Mouse (Mus musculus) hindbrain, embryonic 16.5 days (tissue): ENCODE measurements around the gene Rbpms2. TPM values are rescaled to one million over a fixed set of nuclear protein-coding genes. Genes with fewer than 3 reads are reported as not detected.

Experiments used
- ATAC-seq: fragments of 200-750 bp; cut with Nextera tagmentation; 2 replicates; pipeline ENCODE4 v1.8.0; 2017; ENCODE audit warnings: moderate TSS enrichment, moderate library complexity
- H3K27ac ChIP-seq: fragments of 300-500 bp; sonication (generic); 2 replicates; pipeline ENCODE4 v1.5.1; 2014; ENCODE audit warnings: low read depth, mild to moderate bottlenecking, control low read depth, low read length, moderate library complexity
- H3K27me3 ChIP-seq: fragments of 300-500 bp; sonication (generic); replicated peaks from 2 replicates; pipeline ENCODE4 v1.6.1; 2014; ENCODE audit warnings: low read length; ENCODE audit not compliant: control insufficient read depth, insufficient read depth
- H3K36me3 ChIP-seq: fragments of 300-500 bp; sonication (generic); 2 replicates; pipeline ENCODE4 v1.6.1; 2014; ENCODE audit warnings: mild to moderate bottlenecking, low read length, moderate library complexity, mixed read lengths; ENCODE audit not compliant: control insufficient read depth, insufficient read depth
- H3K4me1 ChIP-seq: fragments of 300-500 bp; sonication (generic); 2 replicates; pipeline ENCODE4 v1.6.1; 2014; ENCODE audit warnings: low read depth, low read length; ENCODE audit not compliant: control insufficient read depth, insufficient read depth
- H3K4me2 ChIP-seq: fragments of 300-500 bp; sonication (generic); 2 replicates; pipeline ENCODE4 v1.6.1; 2014; ENCODE audit warnings: mild to moderate bottlenecking, low read length, control low read depth, moderate library complexity
- H3K4me3 ChIP-seq: fragments of 300-500 bp; sonication (generic); 2 replicates; pipeline ENCODE4 v1.5.1; 2014; ENCODE audit warnings: mild to moderate bottlenecking, low read length, control low read depth, moderate library complexity
- H3K9ac ChIP-seq: fragments of 300-500 bp; sonication (generic); 2 replicates; pipeline ENCODE4 v1.6.1; 2014; ENCODE audit warnings: low read depth, mild to moderate bottlenecking, control low read depth, low read length, moderate library complexity
- H3K9me3 ChIP-seq: fragments of 300-500 bp; sonication (generic); 2 replicates; pipeline ENCODE4 v1.6.1; 2014; ENCODE audit warnings: mild to moderate bottlenecking, low read length, moderate library complexity; ENCODE audit not compliant: control insufficient read depth
- WGBS: fragments of 180-500 bp; shearing (Covaris S2); extraction: QIAGEN DNeasy Blood & Tissue Kit; methylation state at CpG from one replicate; pipeline ENCODE4 v1.1.7; 2014; 5-methylcytosine and 5-hydroxymethylcytosine counted together
- polyA plus RNA-seq: library from polyadenylated mRNA; unstranded; fragments of >200 nt; fragmentation: Nextera tagmentation; extraction: Ambion mirVana; gene quantifications from 2 replicates; pipeline ENCODE4 v1.2.1, GENCODE M21; 2015

Gene Rbpms2
- polyA plus RNA-seq, 1 experiment from 2014 or later: 4.6 TPM

DNA sequence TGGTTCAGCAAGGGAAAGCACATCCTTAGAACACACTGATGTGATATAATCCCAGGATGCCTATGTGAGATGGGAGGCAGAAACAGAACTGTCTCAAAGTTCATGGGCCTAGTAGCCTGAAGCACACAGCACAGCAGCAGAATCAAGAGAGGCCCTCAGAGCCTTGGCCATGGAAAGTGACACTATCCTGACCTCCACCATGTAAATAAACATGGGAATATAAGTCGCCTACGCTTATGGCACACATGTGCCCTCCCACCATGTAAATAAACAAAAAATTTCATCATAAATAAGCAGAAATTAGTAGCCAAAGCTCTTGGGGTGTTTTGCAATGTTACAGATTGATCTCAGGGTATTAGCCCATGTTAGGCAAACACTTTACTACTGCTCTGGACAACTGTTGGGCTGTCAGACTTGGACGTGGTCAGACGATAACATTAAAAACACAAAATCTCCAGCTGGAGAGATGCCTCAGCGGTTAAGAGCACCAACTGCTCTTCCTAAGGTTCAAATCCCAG lies 17.4 kb upstream of the Rbpms2 start:
- H3K4me3 ChIP-seq: no peak overlapping the region
- WGBS: 91% methylated on average over 5 of the region's 5 CpGs
- no peak overlapping the region for H3K27ac ChIP-seq
- no peak overlapping the region for H3K9ac ChIP-seq
- H3K9me3 ChIP-seq: no peaks in the 10 kb centered on the region
- no peaks in the 10 kb centered on the region for H3K4me1 ChIP-seq
- ATAC-seq: no peak
- no peaks in the 10 kb centered on the region for H3K27me3 ChIP-seq
- H3K4me2 ChIP-seq: no peak overlapping the region
- H3K36me3 ChIP-seq: no peaks in the 10 kb centered on the region

DNA sequence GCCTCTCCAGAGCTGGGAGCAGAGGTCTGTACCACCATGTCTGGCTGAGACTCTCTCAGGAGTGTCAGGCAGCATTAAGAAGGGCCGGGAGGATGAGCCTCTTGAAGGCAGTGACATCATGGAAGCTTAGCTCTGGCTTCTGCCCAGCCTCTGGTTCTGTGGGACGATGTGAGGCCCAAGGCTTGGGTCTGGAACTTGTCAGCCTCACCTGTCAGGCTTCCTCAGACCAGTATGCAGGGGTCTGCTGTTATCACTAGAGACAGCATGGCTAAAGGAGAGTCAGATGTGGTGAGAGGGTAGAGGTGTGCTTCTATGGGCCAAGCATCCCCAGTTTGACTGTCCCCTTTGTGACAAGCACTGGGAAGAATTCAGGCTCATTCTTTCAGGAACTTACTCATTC lies 16.4 kb upstream of the Rbpms2 start:
- Histone ChIP-seq H3K27me3 (no peaks in the 10 kb centered on the region), H3K27ac (no peak overlapping the region), H3K4me3 (no peak overlapping the region), H3K4me1 (no peaks in the 10 kb centered on the region), H3K9ac (no peak overlapping the region), H3K4me2 (no peak overlapping the region), H3K9me3 (no peaks in the 10 kb centered on the region), H3K36me3 (no peaks in the 10 kb centered on the region)
- ATAC-seq: no peak
- 70% methylated on average over 2 of the region's 2 CpGs for whole genome bisulfite sequencing

DNA sequence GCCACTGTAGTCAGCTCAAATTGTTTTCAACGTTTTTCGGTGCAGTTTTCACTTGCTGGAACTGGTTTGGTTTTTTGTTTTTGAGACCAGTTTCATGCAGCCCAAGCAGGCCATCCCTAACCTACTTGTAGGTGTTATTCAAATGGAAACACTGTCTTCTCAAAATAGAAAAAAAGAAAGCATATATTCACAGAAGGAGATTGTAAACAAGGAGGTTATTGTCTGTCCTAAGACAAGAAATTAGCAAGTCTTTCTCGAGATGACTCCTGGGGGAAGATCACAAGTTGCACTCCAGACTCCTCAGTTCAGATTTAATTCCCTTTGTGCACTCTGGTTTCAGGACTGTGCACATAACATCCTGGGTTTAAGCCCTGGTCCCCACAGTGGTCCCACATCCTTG lies 10.1 kb upstream of the Rbpms2 start:
- H3K36me3 ChIP-seq: no peaks in the 10 kb centered on the region
- no peak overlapping the region for H3K27ac ChIP-seq
- H3K9me3 ChIP-seq: no peaks in the 10 kb centered on the region
- no peaks in the 10 kb centered on the region for H3K27me3 ChIP-seq
- H3K4me2 ChIP-seq: no peak overlapping the region
- 57% methylated on average over 3 of the region's 3 CpGs for WGBS
- no peaks in the 10 kb centered on the region for H3K4me1 ChIP-seq
- ATAC-seq: no peak
- H3K9ac ChIP-seq: no peak overlapping the region
- H3K4me3 ChIP-seq: no peak overlapping the region

DNA sequence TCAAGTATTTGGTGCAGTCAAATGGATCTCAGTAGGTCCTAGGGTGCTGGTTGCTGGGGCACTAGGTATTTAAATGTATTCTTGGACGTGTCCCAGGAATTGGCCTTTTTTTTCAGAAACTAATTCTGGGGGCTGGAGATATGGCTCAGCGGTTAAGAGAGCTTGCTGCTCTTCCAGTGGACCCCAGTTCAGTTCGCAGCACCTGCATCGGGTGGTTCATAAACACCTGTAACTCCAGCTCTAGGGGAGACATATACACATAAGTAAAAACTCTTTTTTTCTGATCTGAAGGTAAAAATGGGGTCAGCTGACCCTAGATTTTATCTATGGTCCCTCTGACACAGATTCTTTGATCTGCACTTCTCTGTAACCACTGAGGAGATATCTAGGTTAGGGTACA lies 8.3 kb upstream of the Rbpms2 start:
- no peak overlapping the region for H3K4me2 ChIP-seq
- no peaks in the 10 kb centered on the region for H3K36me3 ChIP-seq
- H3K27ac ChIP-seq: no peak overlapping the region
- WGBS: 93% methylated on average over 4 of the region's 4 CpGs
- no peak overlapping the region for H3K9ac ChIP-seq
- no peaks in the 10 kb centered on the region for H3K9me3 ChIP-seq
- no peak for ATAC-seq
- H3K4me3 ChIP-seq: no peak overlapping the region
- no peaks in the 10 kb centered on the region for H3K4me1 ChIP-seq
- H3K27me3 ChIP-seq: no peaks in the 10 kb centered on the region

DNA sequence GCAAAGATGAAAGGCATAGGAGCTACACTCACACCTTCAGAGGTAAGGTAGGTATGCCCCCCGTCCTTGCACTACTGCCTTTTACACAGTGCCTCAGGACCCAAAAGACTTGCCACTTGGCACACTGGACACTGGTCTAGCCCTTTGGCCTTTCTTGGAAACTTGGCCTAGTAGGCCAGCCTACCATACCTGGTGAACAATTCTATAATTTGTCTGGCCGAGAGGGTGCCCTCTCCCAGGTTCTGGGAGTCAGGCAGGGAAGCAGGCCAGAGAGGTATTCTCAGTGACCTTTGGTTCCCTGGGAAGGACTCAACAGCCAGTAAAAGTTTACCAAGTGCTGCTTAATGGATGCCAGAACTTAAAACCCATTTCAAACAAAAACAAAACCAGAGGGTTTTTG lies 7.8 kb upstream of the Rbpms2 start:
- Histone ChIP-seq H3K4me1 (no peaks in the 10 kb centered on the region), H3K36me3 (no peaks in the 10 kb centered on the region), H3K9ac (no peak overlapping the region), H3K4me2 (no peak overlapping the region), H3K27me3 (no peaks in the 10 kb centered on the region), H3K9me3 (no peaks in the 10 kb centered on the region), H3K4me3 (no peak overlapping the region), H3K27ac (no peak overlapping the region)
- ATAC-seq: no peak
- 81% methylated on average over 2 of the region's 2 CpGs for WGBS

DNA sequence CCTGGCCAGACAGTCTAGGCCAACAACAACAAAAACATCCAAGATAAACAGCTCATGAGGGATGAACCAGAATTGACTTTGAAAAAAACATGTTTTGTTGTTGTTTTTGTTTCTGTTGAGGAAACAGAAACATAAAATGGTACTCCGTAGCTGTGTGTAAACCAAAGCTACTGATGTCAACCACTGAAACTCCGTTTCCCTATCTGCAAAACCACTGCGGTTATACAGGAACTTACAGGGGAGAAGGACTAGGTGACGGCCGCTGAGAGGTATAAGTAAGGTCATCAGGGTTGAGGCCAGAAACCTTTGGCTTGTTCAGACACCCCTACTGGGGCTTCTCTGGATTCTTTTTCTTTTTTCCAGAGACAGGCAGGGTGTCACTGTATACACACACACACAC lies 6.6 kb upstream of the Rbpms2 start:
- H3K27ac ChIP-seq: no peak overlapping the region
- H3K9me3 ChIP-seq: no peaks in the 10 kb centered on the region
- no peaks in the 10 kb centered on the region for H3K4me1 ChIP-seq
- 0 out of 2 replicates have a peak, but pooled peaks cover 5% of the 10 kb centered on the region for H3K27me3 ChIP-seq
- no peaks in the 10 kb centered on the region for H3K36me3 ChIP-seq
- no peak overlapping the region for H3K4me2 ChIP-seq
- WGBS: 92% methylated on average over 5 of the region's 5 CpGs
- no peak overlapping the region for H3K9ac ChIP-seq
- ATAC-seq: no peak
- no peak overlapping the region for H3K4me3 ChIP-seq

DNA sequence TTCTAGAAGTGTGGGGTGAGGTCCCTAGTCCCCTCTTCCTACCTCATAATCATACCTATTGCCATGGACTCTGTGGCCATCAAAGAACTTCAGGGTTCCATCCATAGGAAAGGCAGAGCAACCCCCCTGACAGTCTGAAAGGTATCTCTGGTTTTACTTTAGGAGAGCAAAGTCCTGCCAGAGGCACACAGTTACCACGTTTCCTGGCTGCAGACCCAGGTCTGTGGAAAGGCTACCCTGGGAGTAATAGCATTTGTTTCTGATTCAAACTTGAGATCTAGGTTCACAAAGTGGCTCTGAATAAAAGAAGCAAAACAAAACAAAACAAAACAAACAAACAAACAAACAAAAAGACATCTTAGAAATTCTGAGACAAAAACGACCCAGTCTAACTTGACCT lies 5.2 kb upstream of the Rbpms2 start:
- H3K4me2 ChIP-seq: no peak overlapping the region
- no peaks in the 10 kb centered on the region for H3K9me3 ChIP-seq
- no peaks in the 10 kb centered on the region for H3K36me3 ChIP-seq

DNA sequence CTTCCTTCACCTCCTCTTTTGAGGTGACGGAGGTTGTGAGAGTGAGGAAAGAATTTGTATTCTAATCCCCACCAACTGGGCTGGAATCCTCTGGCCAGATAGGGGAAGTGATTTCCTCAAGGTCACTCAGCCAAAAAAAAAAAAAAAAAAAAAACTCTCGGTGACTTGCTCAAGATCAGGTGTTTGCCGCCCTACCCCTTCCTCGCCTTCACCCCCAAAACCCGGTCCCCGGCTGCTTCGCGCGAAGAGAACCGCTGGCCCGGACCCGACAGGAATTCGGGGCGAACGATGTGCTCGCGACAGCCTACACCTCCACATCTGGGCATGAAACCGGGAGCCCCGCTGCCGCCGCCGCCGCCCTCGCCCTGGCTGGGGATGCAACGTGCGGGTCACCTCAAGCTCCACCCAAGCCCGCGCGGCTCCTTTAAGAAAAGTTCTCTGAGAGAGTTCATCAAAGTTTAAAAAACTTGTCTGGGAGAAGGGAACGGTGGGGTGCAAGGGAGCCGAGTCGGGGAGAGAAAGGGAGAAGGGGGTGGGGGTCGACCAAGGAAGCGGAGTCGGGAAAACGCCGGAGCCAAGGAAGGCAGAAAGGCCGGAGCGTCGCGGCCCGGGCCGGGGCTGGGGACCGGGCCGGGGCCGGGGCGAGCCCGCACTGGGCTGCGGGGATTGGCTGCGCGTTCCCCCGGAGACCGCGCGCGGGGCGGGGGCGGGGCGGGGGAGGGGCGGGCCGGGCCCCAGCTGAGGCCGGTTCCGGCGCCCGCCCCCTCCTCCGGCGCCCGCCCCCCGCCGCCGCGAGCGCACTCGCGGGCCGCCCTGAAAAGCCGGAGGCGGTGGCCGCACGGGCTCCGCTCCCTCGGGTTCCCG lies 551 bp downstream of the Rbpms2 start:
- peak overlapping the region; percentile 5; the same call in 1 of the 2 replicates for H3K27ac ChIP-seq

More for the DNA sequence above, 5.2 kb upstream of the Rbpms2 start:
- WGBS: 76% methylated on average over 2 of the region's 2 CpGs
- ATAC-seq: no peak
- no peak overlapping the region for H3K4me3 ChIP-seq
- H3K9ac ChIP-seq: no peak overlapping the region
- peaks cover 5% of the 10 kb centered on the region for H3K4me1 ChIP-seq
- H3K27me3 ChIP-seq: peaks cover 11% of the 10 kb centered on the region
- H3K27ac ChIP-seq: no peak overlapping the region

DNA sequence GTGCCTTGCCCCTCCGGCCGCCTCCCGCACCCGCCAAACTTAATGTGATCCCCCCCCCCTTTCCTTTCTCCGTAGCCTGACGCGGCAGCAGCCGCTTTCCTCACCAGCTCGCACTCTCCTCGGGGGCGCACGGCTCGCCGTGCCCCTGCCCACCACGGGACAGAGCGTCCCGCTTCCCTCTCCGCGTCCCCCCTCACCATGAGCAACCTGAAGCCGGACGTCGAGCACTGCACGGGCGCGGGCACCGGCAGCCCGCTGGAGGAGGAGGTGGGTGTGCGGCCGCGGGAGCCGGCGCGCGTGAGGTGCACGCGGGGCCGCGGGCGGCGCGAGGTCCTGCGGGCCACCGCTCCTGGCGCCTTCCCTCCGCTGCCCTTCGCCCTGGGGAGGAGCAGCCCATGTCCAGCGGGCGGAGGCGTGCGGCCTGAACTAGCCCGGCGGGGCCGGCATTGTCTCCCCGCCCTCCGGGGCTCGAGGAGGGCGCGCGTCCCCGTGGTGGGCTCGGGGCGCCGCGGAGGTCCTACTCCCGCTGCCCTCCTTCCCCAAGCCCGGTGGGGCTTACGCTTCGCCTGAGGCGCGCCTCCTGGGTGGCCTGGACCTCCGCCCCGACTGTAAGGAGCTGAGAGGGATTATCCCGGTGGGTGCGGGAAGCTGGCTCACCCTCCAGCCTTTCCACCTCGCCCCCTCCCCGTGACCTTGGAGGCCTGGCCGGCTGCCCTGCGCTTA lies 1.3 kb downstream of the Rbpms2 start:
- H3K4me3 ChIP-seq: peak overlapping the region; percentile 69
- no peak overlapping the region for H3K27ac ChIP-seq
- no peaks in the 10 kb centered on the region for H3K9me3 ChIP-seq
- H3K36me3 ChIP-seq: no peaks in the 10 kb centered on the region
- H3K9ac ChIP-seq: peak overlapping the region; percentile 67
- H3K4me2 ChIP-seq: peak overlapping the region; percentile 97
- under 1% methylated on average over 55 of the region's 78 CpGs for WGBS
- ATAC-seq: peak; percentile 82
- peaks cover 13% of the 10 kb centered on the region for H3K4me1 ChIP-seq
- H3K27me3 ChIP-seq: peaks cover 18% of the 10 kb centered on the region

More for the DNA sequence above, 551 bp downstream of the Rbpms2 start:
- peak; percentile 91 for ATAC-seq
- Histone ChIP-seq H3K4me2 (peak overlapping the region; percentile 97), H3K9me3 (no peaks in the 10 kb centered on the region), H3K9ac (peak overlapping the region; percentile 67), H3K27me3 (peaks cover 18% of the 10 kb centered on the region), H3K36me3 (no peaks in the 10 kb centered on the region), H3K4me1 (peaks cover 13% of the 10 kb centered on the region), H3K4me3 (peak overlapping the region; percentile 69)
- 2% methylated on average over 45 of the region's 83 CpGs for WGBS
